Mouse (Mus musculus) CH12.LX (cell line): ENCODE measurements at regions not wholly inside any gene's neighbourhood (a gene's known extent, or its start where the extent isn't known, plus 50 kb on each side); places are given as distances from the start of the nearest gene placed in this dataset.

Experiments
- DNase-seq: peaks from one replicate; pipeline ENCODE4 v3.0.0-alpha.2; 2013; ENCODE audit errors: extremely low read depth
- H3K27ac ChIP-seq: 2 replicates; pipeline ENCODE4 v1.5.1; 2012; ENCODE audit warnings: low read depth, mild to moderate bottlenecking, control low read depth, moderate library complexity; ENCODE audit not compliant: insufficient read depth
- H3K27me3 ChIP-seq: replicated peaks from 2 replicates; pipeline ENCODE3; 2012; ENCODE audit warnings: inconsistent platforms
- H3K36me3 ChIP-seq, 2 experiments: replicated peaks in 1 of 2; 2 replicates each; pipeline versions ENCODE3 to v1.6.1; 2012; ENCODE audit warnings: inconsistent platforms in 1 of 2, low read length in 1 of 2, mild to moderate bottlenecking in 1 of 2, mixed read lengths in 1 of 2, moderate library complexity in 1 of 2; ENCODE audit not compliant: control insufficient read depth in 1 of 2, insufficient read depth in 1 of 2
- H3K4me1 ChIP-seq, 2 experiments: 2 replicates each; pipeline ENCODE4 v1.6.1; 2012; ENCODE audit warnings: inconsistent platforms in 1 of 2, moderate library complexity in 1 of 2; ENCODE audit not compliant: insufficient read depth in 2 of 2, control insufficient read depth in 1 of 2
- H3K4me2 ChIP-seq: 2 replicates; pipeline ENCODE4 v1.6.1; 2012; ENCODE audit warnings: low read depth, mild to moderate bottlenecking, control low read depth; ENCODE audit not compliant: poor library complexity, insufficient read depth, severe bottlenecking
- H3K4me3 ChIP-seq, 3 experiments: fragments of 150-350 bp in 1 of 3; sonication (generic) in 1 of 3; replicated peaks in 1 of 3; 2 replicates each; pipeline versions ENCODE3 to v1.5.1; 2011 to 2012; ENCODE audit warnings: low read depth in 2 of 3, low read length in 2 of 3, mild to moderate bottlenecking in 2 of 3, moderate library complexity in 2 of 3, control low read depth in 1 of 3, improper control_type of control experiment in 1 of 3, inconsistent platforms in 1 of 3, mixed read lengths in 1 of 3; ENCODE audit not compliant: poor library complexity in 1 of 3
- H3K79me2 ChIP-seq: replicated peaks from 2 replicates; pipeline ENCODE4 v1.6.1; 2012; ENCODE audit warnings: mild to moderate bottlenecking, moderate library complexity; ENCODE audit not compliant: control insufficient read depth, poor library complexity, insufficient read depth, severe bottlenecking; ENCODE audit errors: extremely low read depth
- H3K9ac ChIP-seq: 2 replicates; pipeline ENCODE4 v1.6.1; 2012; ENCODE audit warnings: low read depth, mild to moderate bottlenecking, control low read depth, moderate library complexity; ENCODE audit not compliant: insufficient read depth
- H3K9me3 ChIP-seq: replicated peaks from 2 replicates; pipeline ENCODE3; 2012; ENCODE audit warnings: low read length, inconsistent platforms, mixed read lengths
- BHLHE40 ChIP-seq: IDR thresholded peaks from 2 replicates; pipeline ENCODE4 v1.6.1; 2011; ENCODE audit warnings: mild to moderate bottlenecking, low read depth, low read length, improper control_type of control experiment
- CHD1 ChIP-seq: IDR thresholded peaks from 2 replicates; pipeline ENCODE4 v1.6.1; 2012; ENCODE audit warnings: low read depth, low read length, improper control_type of control experiment, inconsistent platforms
- CHD2 ChIP-seq: IDR thresholded peaks from 2 replicates; pipeline ENCODE4 v1.6.1; 2011; ENCODE audit warnings: low read length, improper control_type of control experiment
- CTCF ChIP-seq, 2 experiments: IDR thresholded peaks in 1 of 2; conservative IDR thresholded peaks in 1 of 2; 2 replicates each; pipeline ENCODE4 v1.5.1; 2011 to 2012; ENCODE audit warnings: low read depth in 2 of 2, low read length in 2 of 2, improper control_type of control experiment in 1 of 2, inconsistent platforms in 1 of 2, mild to moderate bottlenecking in 1 of 2, moderate library complexity in 1 of 2
- E2F4 ChIP-seq: IDR thresholded peaks from 2 replicates; pipeline ENCODE4 v1.6.1; 2011; ENCODE audit warnings: low read depth, low read length, improper control_type of control experiment; ENCODE audit not compliant: insufficient replicate concordance
- ELF1 ChIP-seq: IDR thresholded peaks from 2 replicates; pipeline ENCODE4 v1.6.1; 2014; ENCODE audit warnings: low read depth, mild to moderate bottlenecking, inconsistent platforms, low read length, improper control_type of control experiment
- ETS1 ChIP-seq: conservative IDR thresholded peaks from 2 replicates; pipeline ENCODE4 v1.6.1; 2012; ENCODE audit warnings: low read depth, mild to moderate bottlenecking, inconsistent platforms, low read length, improper control_type of control experiment, moderate library complexity
- GABPA ChIP-seq: IDR thresholded peaks from 2 replicates; pipeline ENCODE4 v1.6.1; 2012; ENCODE audit warnings: low read depth, low read length, improper control_type of control experiment, inconsistent platforms; ENCODE audit not compliant: insufficient replicate concordance
- HCFC1 ChIP-seq: IDR thresholded peaks from 2 replicates; pipeline ENCODE4 v1.6.1; 2012; ENCODE audit warnings: low read depth, mild to moderate bottlenecking, inconsistent platforms, low read length, improper control_type of control experiment
- IRF4 ChIP-seq: IDR thresholded peaks from 2 replicates; pipeline ENCODE4 v1.6.1; 2014; ENCODE audit warnings: low read depth, mild to moderate bottlenecking, inconsistent platforms, low read length, improper control_type of control experiment
- JUN ChIP-seq: IDR thresholded peaks from 2 replicates; pipeline ENCODE4 v1.6.1; 2011; ENCODE audit warnings: low read depth, mild to moderate bottlenecking, low read length, improper control_type of control experiment, moderate library complexity; ENCODE audit not compliant: insufficient read depth
- JUND ChIP-seq: conservative IDR thresholded peaks from 2 replicates; pipeline ENCODE4 v1.6.1; 2011; ENCODE audit warnings: low read depth, low read length, improper control_type of control experiment
- MAFK ChIP-seq: IDR thresholded peaks from 2 replicates; pipeline ENCODE4 v1.6.1; 2011; ENCODE audit warnings: low read length, improper control_type of control experiment; ENCODE audit not compliant: insufficient replicate concordance
- MAX ChIP-seq: IDR thresholded peaks from 2 replicates; pipeline ENCODE4 v1.6.1; 2011; ENCODE audit warnings: low read length, improper control_type of control experiment
- MYC ChIP-seq: IDR thresholded peaks from 2 replicates; pipeline ENCODE4 v1.6.1; 2011; ENCODE audit warnings: low read depth, mild to moderate bottlenecking, improper control_type of control experiment, low read length
- POLR2A ChIP-seq: IDR thresholded peaks from 2 replicates; pipeline ENCODE4 v1.6.1; 2011; ENCODE audit warnings: low read depth, mild to moderate bottlenecking, improper control_type of control experiment, low read length
- POLR2AphosphoS2 ChIP-seq: IDR thresholded peaks from 2 replicates; pipeline ENCODE4 v1.6.1; 2011; ENCODE audit warnings: low read depth, low read length, improper control_type of control experiment
- RAD21 ChIP-seq: IDR thresholded peaks from 2 replicates; pipeline ENCODE4 v1.6.1; 2011; ENCODE audit warnings: low read depth, mild to moderate bottlenecking, low read length, improper control_type of control experiment, moderate library complexity
- RCOR1 ChIP-seq: conservative IDR thresholded peaks from 2 replicates; pipeline ENCODE4 v1.6.1; 2012; ENCODE audit warnings: low read depth, mild to moderate bottlenecking, inconsistent platforms, low read length, improper control_type of control experiment
- SIN3A ChIP-seq: IDR thresholded peaks from 2 replicates; pipeline ENCODE4 v1.6.1; 2012; ENCODE audit warnings: low read length, improper control_type of control experiment, inconsistent platforms
- TBP ChIP-seq: conservative IDR thresholded peaks from 2 replicates; pipeline ENCODE4 v1.6.1; 2011; ENCODE audit warnings: low read depth, low read length, improper control_type of control experiment
- TCF12 ChIP-seq: IDR thresholded peaks from 2 replicates; pipeline ENCODE4 v1.6.1; 2014; ENCODE audit warnings: low read depth, mild to moderate bottlenecking, inconsistent platforms, low read length, improper control_type of control experiment
- UBTF ChIP-seq: IDR thresholded peaks from 2 replicates; pipeline ENCODE4 v1.6.1; 2012; ENCODE audit warnings: low read depth, mild to moderate bottlenecking, inconsistent platforms, low read length, improper control_type of control experiment, moderate library complexity
- USF2 ChIP-seq: conservative IDR thresholded peaks from 2 replicates; pipeline ENCODE4 v1.6.1; 2011; ENCODE audit warnings: low read depth, low read length, improper control_type of control experiment
- ZNF384 ChIP-seq: IDR thresholded peaks from 2 replicates; pipeline ENCODE4 v1.6.1; 2012; ENCODE audit warnings: low read depth, low read length, improper control_type of control experiment, inconsistent platforms
- dilution Hi-C: fragments of 300-500 bp; cut with MboI; formaldehyde crosslinking; loops from 2 replicates; pipeline ENCODE4 v1.14.3; 2020; ENCODE audit warnings: low sequenced_read_pairs; ENCODE audit not compliant: extremely low pct_unique_long_range_greater_than_20kb, extremely low pct_ligation_motif_present
- in situ Hi-C: fragments of 300-500 bp; cut with MboI; formaldehyde crosslinking; loops from 3 replicates; pipeline ENCODE4 v1.14.3; 2019; ENCODE audit warnings: low sequenced_read_pairs, low pct_ligation_motif_present, low pct_unique_long_range_greater_than_20kb, mixed read lengths

GRCm38 (mm10) chr5:46073136-46073535, 215.7 kb upstream of the Lcorl start:
- Histone ChIP-seq H3K9ac (no peak overlapping the region), H3K4me3 (no peak overlapping the region), H3K4me1 (peaks cover 0 to 4% of the 10 kb centered on the region in 2 experiments; a peak in 2 of 4 replicates), H3K4me2 (no peak overlapping the region), H3K79me2 (no peaks in the 10 kb centered on the region), H3K27me3 (no peaks in the 10 kb centered on the region), H3K27ac (no peak overlapping the region), H3K36me3 (no peaks in the 10 kb centered on the region), H3K9me3 (no peaks in the 10 kb centered on the region)
- TF ChIP-seq POLR2AphosphoS2 (no peak), RCOR1 (no peak), JUN (no peak), SIN3A (no peak), ETS1 (no peak), USF2 (no peak), IRF4 (no peak), CTCF (conservative IDR thresholded peaks at IDR 0.05 in 1 of 2, IDR thresholded peaks at IDR 0.05 in 1 of 2; ENCODE audit: low read depth in 2 of 2, low read length in 2 of 2) (no peak), ELF1 (no peak), BHLHE40 (no peak), POLR2A (no peak), E2F4 (no peak), UBTF (no peak), RAD21 (no peak), ZNF384 (no peak), GABPA (no peak), MAX (no peak), JUND (no peak)
- dilution Hi-C loops (no loop called here), in situ Hi-C loops (no loop called here)
- DNase-seq, result no peak

GRCm38 (mm10) chr5:46059910-46060309, 202.5 kb upstream of the Lcorl start:
- no peak for DNase-seq
- dilution Hi-C loops, result no loop called here

More at GRCm38 (mm10) chr5:46059910-46060309, 202.5 kb upstream of the Lcorl start:
- Histone ChIP-seq H3K9ac (no peak overlapping the region), H3K79me2 (no peaks in the 10 kb centered on the region), H3K4me2 (no peak overlapping the region), H3K27ac (no peak overlapping the region), H3K4me3 (no peak overlapping the region), H3K9me3 (no peaks in the 10 kb centered on the region), H3K36me3 (no peaks in the 10 kb centered on the region), H3K27me3 (no peaks in the 10 kb centered on the region), H3K4me1 (no peaks in the 10 kb centered on the region)
- TF ChIP-seq SIN3A (no peak), MAX (no peak), CHD2 (no peak), POLR2AphosphoS2 (no peak), ETS1 (no peak), USF2 (no peak), IRF4 (no peak), RCOR1 (no peak), TBP (no peak), E2F4 (no peak), TCF12 (no peak), MAFK (no peak), MYC (no peak), CHD1 (no peak), HCFC1 (no peak)
- in situ Hi-C loops, result no loop called here
